Mouse (Mus musculus) spleen, adult 18-20 months (tissue): ENCODE measurements around the gene Tmem174.

ENCODE experiments used
- DNase-seq, 2 experiments: peaks; one replicate each; pipeline ENCODE4 v3.0.0; 2022; ENCODE audit warnings: mixed read lengths in 2 of 2

Gene Tmem174

GRCm38 (mm10) chr13:98632306-98632942, 4.8 kb downstream of the Tmem174 start:
- DNase-seq, result no peak

GRCm38 (mm10) chr13:98631105-98631838, 5.9 kb downstream of the Tmem174 start:
- DNase-seq, result no peak

- no peak for DNase-seq
These were observed 10.5 kb downstream of the Tmem174 start for GRCm38 (mm10) chr13:98626736-98627135.

GRCm38 (mm10) chr13:98624506-98624905, 12.7 kb downstream of the Tmem174 start:
- no peak for DNase-seq

GRCm38 (mm10) chr13:98622881-98623549, 14.2 kb downstream of the Tmem174 start:
- no peak for DNase-seq

- no peak for DNase-seq
These were observed 19.7 kb downstream of the Tmem174 start for GRCm38 (mm10) chr13:98617429-98618067.

- DNase-seq, result no peak
These were observed 29.2 kb downstream of the Tmem174 start for GRCm38 (mm10) chr13:98607885-98608477.

GRCm38 (mm10) chr13:98603799-98604198, 33.4 kb downstream of the Tmem174 start:
- no peak for DNase-seq

GRCm38 (mm10) chr13:98596746-98597145, 40.5 kb downstream of the Tmem174 start:
- no peak for DNase-seq

GRCm38 (mm10) chr13:98594726-98595141, 42.5 kb downstream of the Tmem174 start:
- no peak for DNase-seq

- no peak for DNase-seq
These were observed 43.2 kb downstream of the Tmem174 start for GRCm38 (mm10) chr13:98593938-98594539.

- no peak for DNase-seq
These were observed 45.8 kb downstream of the Tmem174 start for GRCm38 (mm10) chr13:98591406-98591805.

- no peak for DNase-seq
These were observed 46.4 kb downstream of the Tmem174 start for GRCm38 (mm10) chr13:98590693-98591389.

GRCm38 (mm10) chr13:98589572-98589971, 47.6 kb downstream of the Tmem174 start:
- no peak for DNase-seq

GRCm38 (mm10) chr13:98588951-98589501, 48.2 kb downstream of the Tmem174 start:
- DNase-seq, result peak; percentile 15 to 54

GRCm38 (mm10) chr13:98588480-98588879, 48.7 kb downstream of the Tmem174 start:
- DNase-seq, result no peak

GRCm38 (mm10) chr13:98587639-98588038, 49.6 kb downstream of the Tmem174 start:
- no peak for DNase-seq

- DNase-seq, result no peak
These were observed 50.2 kb downstream of the Tmem174 start for GRCm38 (mm10) chr13:98586817-98587575.
